Mouse (Mus musculus) bone marrow macrophage, adult 2 months (primary cell): Measurements from ENCODE around the gene Padi6.

Experiments used
- CTCF ChIP-seq: IDR thresholded peaks from 2 replicates; pipeline ENCODE4 v1.5.1; 2012; ENCODE audit warnings: low read depth, mild to moderate bottlenecking, low read length, moderate library complexity
- POLR2A ChIP-seq: IDR thresholded peaks from 2 replicates; pipeline ENCODE4 v1.6.1; 2012; ENCODE audit warnings: mild to moderate bottlenecking, low read depth, low read length, borderline replicate concordance

DNA sequence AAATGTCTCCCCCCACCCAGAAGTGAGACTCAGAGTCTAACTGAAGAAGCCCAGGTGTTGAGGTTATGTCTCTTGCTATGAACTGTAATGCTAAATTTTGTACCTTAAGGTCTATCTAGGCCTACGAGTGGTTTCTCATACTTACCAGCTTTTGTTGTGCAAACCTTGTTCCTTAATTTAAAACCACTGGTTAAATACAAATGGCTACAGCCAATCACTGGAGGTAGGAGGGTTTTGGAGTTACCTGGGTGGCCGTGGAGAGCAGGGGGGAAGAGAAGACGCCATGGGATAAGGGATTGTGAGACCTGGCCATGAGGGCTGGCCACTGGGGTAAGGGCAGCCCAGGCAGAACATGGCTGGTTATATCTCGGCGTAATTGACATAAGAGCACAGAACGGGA is 45.8 kb upstream of the Padi6 start:
- TF ChIP-seq POLR2A (no peak), CTCF (no peak)
